ENCODE assay signal across 23 mouse cellular contexts in genomic region chr2:62088715-62089114, GRCm38 (mm10). TPM values are rescaled to one million over a fixed set of nuclear protein-coding genes. Genes with fewer than 3 reads are reported as not detected.
DNase-seq lines count a peak whose midpoint lies in the region; ATAC-seq and TF ChIP-seq lines count a peak whose summit lies in the region.
"Had no signal": no experiment of that assay in that cellular context is flagged by ENCODE, and none has a peak within 500 bp of the region (broad histone marks: within the 10 kb centered on the region; RNA-seq: fewer than 3 reads in every experiment).

No protein-coding gene starts in this region.

- no peaks in the 10 kb centered on the region for H3K36me3 ChIP-seq in forebrain, embryonic 16.5 days (ENCODE audit: control insufficient read depth, insufficient read depth)
- H3K36me3 ChIP-seq: heart, embryonic 10.5 days; intestine, embryonic 15.5 days; liver, embryonic 13.5 days; neural tube, embryonic 15.5 days had no signal

- peak; percentile 19 to 28 for DNase-seq in cerebellum, postnatal 10 days
- DNase-seq in cerebellum, adult 9-11 months, result no peak
- no peak for DNase-seq in layer of hippocampus, adult 2 months (ENCODE audit: low spot score in 2 of 2)
- DNase-seq in layer of hippocampus, postnatal 14 days (ENCODE audit: low spot score in 2 of 2), result no peak
- DNase-seq in retina, postnatal 1 day, result peak; percentile 35
- DNase-seq in heart, adult 18-20 months, result no peak
- no peak for DNase-seq in left cerebral cortex, postnatal 4 days
- DNase-seq: adrenal gland, postnatal 14 days; cerebellum, adult 9-10 months; gastrocnemius, adult 2 months; heart, postnatal 4 days; kidney, adult 9 months; kidney, postnatal 36 days; liver, embryonic 13.5 days; lung, adult 2 months; lung, postnatal 14 days had no signal

- H3K27me3 ChIP-seq in forebrain, embryonic 16.5 days (replicated peaks; ENCODE audit: control insufficient read depth, insufficient read depth, low read length), result no peaks in the 10 kb centered on the region
- H3K27me3 ChIP-seq: intestine, embryonic 15.5 days; liver, embryonic 13.5 days; neural tube, embryonic 15.5 days had no signal

- intact Hi-C loops in left cerebral cortex, postnatal 4 days (cut with DNase I), result no loop called here

- no peaks in the 10 kb centered on the region for H3K9me3 ChIP-seq in forebrain, embryonic 16.5 days (ENCODE audit: control insufficient read depth, low read length)
- H3K9me3 ChIP-seq: heart, embryonic 10.5 days; intestine, embryonic 15.5 days; liver, embryonic 13.5 days; neural tube, embryonic 15.5 days had no signal

- peak overlapping the region; percentile 57 for H3K4me2 ChIP-seq in forebrain, embryonic 16.5 days (ENCODE audit: low read length)
- H3K4me2 ChIP-seq: intestine, embryonic 15.5 days; liver, embryonic 13.5 days; neural tube, embryonic 15.5 days had no signal

- H3K9ac ChIP-seq in forebrain, embryonic 16.5 days (replicated peaks; ENCODE audit: low read depth, low read length), result no peak overlapping the region
- H3K9ac ChIP-seq: intestine, embryonic 15.5 days; liver, embryonic 13.5 days; neural tube, embryonic 15.5 days had no signal

- TF ChIP-seq CTCF in layer of hippocampus, adult 2 months (conservative IDR thresholded peaks at IDR 0.05), result no peak

- H3K27ac ChIP-seq in layer of hippocampus, adult 2 months, result no peak overlapping the region
- H3K27ac ChIP-seq in forebrain, embryonic 16.5 days (ENCODE audit: low read length), result no peak overlapping the region
- H3K27ac ChIP-seq: gastrocnemius, adult 2 months; heart, embryonic 10.5 days; intestine, embryonic 15.5 days; liver, embryonic 13.5 days; neural tube, embryonic 15.5 days; stomach, postnatal 0 days had no signal

- H3K4me3 ChIP-seq in layer of hippocampus, adult 2 months, result peak overlapping the region; percentile 29; the same call in 1 of the 2 replicates
- 0 out of 2 replicates have a peak overlapping the region, but pooled peaks have one; percentile 11 for H3K4me3 ChIP-seq in forebrain, embryonic 16.5 days (replicated peaks; ENCODE audit: low read length)
- H3K4me3 ChIP-seq: gastrocnemius, adult 2 months; heart, embryonic 10.5 days; intestine, embryonic 15.5 days; liver, embryonic 13.5 days; neural tube, embryonic 15.5 days had no signal

- peaks cover 5% of the 10 kb centered on the region for H3K4me1 ChIP-seq in forebrain, embryonic 16.5 days (replicated peaks; ENCODE audit: control insufficient read depth, insufficient read depth, low read length)
- H3K4me1 ChIP-seq: heart, embryonic 10.5 days; intestine, embryonic 15.5 days; liver, embryonic 13.5 days; neural tube, embryonic 15.5 days had no signal

- ATAC-seq in forebrain, embryonic 16.5 days, result peak; percentile 82; the same call in 1 of the 2 replicates
- ATAC-seq: intestine, embryonic 15.5 days had no signal

- 15% methylated on average over 8 of the region's 8 CpGs for WGBS in forebrain, embryonic 16.5 days

RNA-seq across cellular contexts. Expression of gene Slc4a10, which starts 42.5 kb away (rescaled TPM):
- 100 to 1,000 TPM; 208 to 230 TPM for total RNA-seq in layer of hippocampus, adult 2 months (2021)
- total RNA-seq in layer of hippocampus, postnatal 14 days (2021), result 100 to 1,000 TPM; 179 to 181 TPM
- polyA plus RNA-seq in forebrain, embryonic 16.5 days (2015; fragmentation: Nextera tagmentation; extraction: Ambion mirVana), result 9.7 and 13.8 TPM in 2 replicates
- not detected for total RNA-seq in heart, adult 18-20 months (2021)
- total RNA-seq in left cerebral cortex, postnatal 4 days (2021), result 10 to 100 TPM; 78.8 to 80.1 TPM
- total RNA-seq: gastrocnemius, postnatal 4 days; megakaryocyte progenitor cell, adult 5-6 weeks had no signal
- polyA plus RNA-seq: lung, adult 2 months had no signal

Comparison
In these comparisons a context has a peak if more than half of its experiments do, and no peak if none do; other contexts are left out.
1. DNase-seq: peak in cerebellum, postnatal 10 days (2 of 2) and retina, postnatal 1 day (single experiment); none in cerebellum, adult 9-11 months (single experiment), layer of hippocampus, adult 2 months (0 of 2), layer of hippocampus, postnatal 14 days (0 of 2), heart, adult 18-20 months (0 of 2) and left cerebral cortex, postnatal 4 days (single experiment).
2. RNA of gene Slc4a10, which starts 42.5 kb away (total RNA-seq): 208 to 230 TPM in layer of hippocampus, adult 2 months, 179 to 181 TPM in layer of hippocampus, postnatal 14 days and 78.8 to 80.1 TPM in left cerebral cortex, postnatal 4 days; not detected in heart, adult 18-20 months; every median in the first group is over 10 times any median in the second.